In the genomic region with DNA sequence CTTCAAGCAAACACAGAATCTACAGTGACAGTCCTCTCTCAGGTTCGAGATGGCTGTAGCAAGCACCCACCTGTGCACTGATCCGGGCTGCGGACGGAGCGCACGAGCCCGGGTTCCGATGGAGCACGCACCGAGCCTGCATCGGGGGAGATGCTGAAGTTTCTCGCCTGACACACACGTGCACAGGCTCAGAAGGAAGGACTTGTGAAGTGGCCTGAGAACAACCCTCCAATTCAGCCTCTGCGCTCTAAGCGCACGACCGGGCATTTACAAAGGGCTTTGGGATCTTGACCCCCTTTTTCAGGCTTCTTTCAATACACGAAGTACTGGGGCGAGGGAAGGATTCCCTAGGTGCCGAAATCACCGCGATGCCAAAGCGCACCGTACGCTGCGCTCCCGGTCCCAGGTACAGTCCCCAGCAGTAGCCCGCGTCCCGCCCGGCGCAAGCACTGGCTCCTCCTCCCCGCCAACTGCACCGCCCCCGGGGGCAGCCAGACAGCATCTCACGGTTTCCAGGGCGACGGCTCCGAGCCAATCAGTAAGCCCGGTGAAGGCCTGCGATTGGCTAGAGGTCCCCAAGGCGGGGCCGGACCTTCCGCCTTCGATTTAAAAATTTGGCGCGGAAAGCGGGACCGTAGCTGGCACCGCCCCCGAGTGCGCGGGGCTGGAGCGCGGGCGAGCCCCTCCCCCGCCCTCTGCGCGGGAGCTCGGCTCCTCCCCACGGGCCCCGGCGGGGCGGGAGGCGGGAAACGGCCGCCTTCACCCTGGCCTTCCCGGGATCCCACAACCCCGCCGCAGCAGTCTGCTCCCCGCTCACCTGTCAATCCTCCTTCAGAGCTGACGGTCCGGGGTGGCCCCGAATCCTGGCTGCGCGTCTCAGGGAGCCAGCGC, we compare ENCODE assay signal across 8 mouse cellular contexts. TPM values are rescaled to one million over a fixed set of nuclear protein-coding genes. Genes with fewer than 3 reads are reported as not detected.
A peak's percentile ranks its signal among the peaks of the same experiment; 100 is the strongest.
DNase-seq lines count a peak whose midpoint lies in the region; ATAC-seq lines count a peak whose summit lies in the region.

No protein-coding gene starts in this region.

- ATAC-seq in inflammation-experienced regulatory T-cells, adult 6 months: peak; percentile 97
- ATAC-seq in megakaryocyte-erythroid progenitor cell, adult 5-6 weeks (replicated peaks; ENCODE audit: low FRiP score, low TSS enrichment, poor library complexity, severe bottlenecking): peak; percentile 93

- intact Hi-C loops in gastrocnemius, postnatal 14 days (cut with DNase I; ENCODE audit: low total_unique reads): no loop called here
- intact Hi-C loops in left cerebral cortex, postnatal 10 days (cut with DNase I): no loop called here

- DNase-seq in adrenal gland, adult (ENCODE audit: inconsistent age in 2 of 2, low spot score in 1 of 2): peak; percentile 96 to 98
- peak; percentile 99 for DNase-seq in embryo, embryonic 10.5 days (ENCODE audit: low spot score)
- DNase-seq in gastrocnemius, postnatal 14 days: peak; percentile 97
- DNase-seq in left cerebral cortex, postnatal 10 days (ENCODE audit: extremely low spot score in 1 of 2, low spot score in 2 of 2): peak; percentile 96 to 99
- DNase-seq in right cerebral cortex, postnatal 25 days: peak; percentile 95
- peak; percentile 95 to 98 for DNase-seq in urinary bladder, postnatal 4 days (ENCODE audit: low spot score in 2 of 2)

RNA-seq across cellular contexts. Expression of gene E2f8, which starts 0.6 kb away (rescaled TPM):
- total RNA-seq in gastrocnemius, postnatal 14 days (2021): 1 to 10 TPM; 1.6 to 2.0 TPM
- polyA plus RNA-seq in inflammation-experienced regulatory T-cells, adult 6 months (2017; shearing (Covaris generic)): 10 to 100 TPM in 1 of 3 experiments, 1 to 10 TPM in 1, under 1 TPM in 1; 0.75 to 16.1 (median 1.6) TPM
- 1 to 10 TPM; 1.0 to 1.3 TPM for total RNA-seq in left cerebral cortex, postnatal 10 days (2021)
- 109 and 163 TPM in 2 replicates for total RNA-seq in megakaryocyte-erythroid progenitor cell, adult 5-6 weeks (2014; fragmentation: Nextera tagmentation)
- 35.9 and 44.5 TPM in 2 replicates for total RNA-seq in megakaryocyte-erythroid progenitor cell, adult 5-6 weeks (2017)

RNA-seq across cellular contexts. Expression of gene Nav2, which starts 27.7 kb away (rescaled TPM):
- 10 to 100 TPM; 26.2 to 39.3 TPM for total RNA-seq in gastrocnemius, postnatal 14 days (2021)
- 10 to 100 TPM; 27.1 to 51.3 (median 35.8) TPM for polyA plus RNA-seq in inflammation-experienced regulatory T-cells, adult 6 months (2017; shearing (Covaris generic))
- total RNA-seq in left cerebral cortex, postnatal 10 days (2021): 100 to 1,000 TPM; 116 to 131 TPM
- total RNA-seq in megakaryocyte-erythroid progenitor cell, adult 5-6 weeks (2014; fragmentation: Nextera tagmentation): 1.4 and 2.6 TPM in 2 replicates
- 1.4 and 1.5 TPM in 2 replicates for total RNA-seq in megakaryocyte-erythroid progenitor cell, adult 5-6 weeks (2017)

RNA-seq across cellular contexts. Expression of gene Csrp3, which starts 33.0 kb away (rescaled TPM):
- 100 to 1,000 TPM in 1 of 2 experiments, 10 to 100 TPM in 1; 68.0 to 312 TPM for total RNA-seq in gastrocnemius, postnatal 14 days (2021)
- polyA plus RNA-seq in inflammation-experienced regulatory T-cells, adult 6 months (2017; shearing (Covaris generic)): not detected
- total RNA-seq in left cerebral cortex, postnatal 10 days (2021): not detected
- total RNA-seq in megakaryocyte-erythroid progenitor cell, adult 5-6 weeks (2014; fragmentation: Nextera tagmentation): 3.9 and 16.2 TPM in 2 replicates
- total RNA-seq in megakaryocyte-erythroid progenitor cell, adult 5-6 weeks (2017): 33.1 and 36.2 TPM in 2 replicates

Comparison
In these comparisons a context has a peak if more than half of its experiments do, and no peak if none do; other contexts are left out.
1. Peak in every context shown above with its lines: DNase-seq and ATAC-seq.
2. RNA of gene E2f8, which starts 0.6 kb away (total RNA-seq): 35.9 to 163 TPM in megakaryocyte-erythroid progenitor cell, adult 5-6 weeks; 1.6 to 2.0 TPM in gastrocnemius, postnatal 14 days and 1.0 to 1.3 TPM in left cerebral cortex, postnatal 10 days; every median in the first group is over 10 times any median in the second.
3. RNA of gene Nav2, which starts 27.7 kb away (total RNA-seq): 116 to 131 TPM in left cerebral cortex, postnatal 10 days and 26.2 to 39.3 TPM in gastrocnemius, postnatal 14 days; 1.4 to 2.6 TPM in megakaryocyte-erythroid progenitor cell, adult 5-6 weeks; every median in the first group is over 4 times any median in the second.
4. RNA of gene Csrp3, which starts 33.0 kb away (total RNA-seq): 68.0 to 312 TPM in gastrocnemius, postnatal 14 days and 3.9 to 36.2 TPM in megakaryocyte-erythroid progenitor cell, adult 5-6 weeks; not detected in left cerebral cortex, postnatal 10 days; every median in the first group is over 4 times any median in the second.